Mouse (Mus musculus): ENCODE measurements around the gene Klf1. TPM values are rescaled to one million over a fixed set of nuclear protein-coding genes. Genes with fewer than 3 reads are reported as not detected.

The Klf1 gene
- polyA plus RNA-seq, 1 experiment = 0.31 TPM

GRCm38 (mm10) chr8:84908421-84909161 is 6.9 kb downstream of the Klf1 start, which contains the start of gene Dnase2a:
Gene Dnase2a (plus strand): TSS chr8:84908560.
- peak; percentile 81 to 87 for DNase-seq
- TF ChIP-seq CTCF (IDR thresholded peaks at IDR 0.05; ENCODE audit: borderline replicate concordance, insufficient read depth, low read depth, low read length) (no peak), POLR2A (IDR thresholded peaks at IDR 0.05; ENCODE audit: borderline replicate concordance, insufficient read depth, low read length) (no peak)
- peak within 1 kb of the TSS; percentile 19; the same call in 1 of the 2 replicates for H3K27ac ChIP-seq (ENCODE audit: insufficient read depth, low read length)
- H3K4me3 ChIP-seq (replicated peaks; ENCODE audit: insufficient read depth, low read depth, low read length) = peak within 1 kb of the TSS; percentile 58
- 3% methylated on average over 45 of the region's 45 CpGs for WGBS
- H3K4me1 ChIP-seq (ENCODE audit: control insufficient read depth, insufficient read depth, low read length) = peaks cover 34% of the 10 kb centered on the region
- no peaks in the 10 kb centered on the region for H3K27me3 ChIP-seq (ENCODE audit: control insufficient read depth, insufficient read depth, low read length)

- H3K27me3 ChIP-seq (ENCODE audit: control insufficient read depth, insufficient read depth, low read length) = no peaks in the 10 kb centered on the region
- H3K4me3 ChIP-seq (replicated peaks; ENCODE audit: insufficient read depth, low read depth, low read length) = peak overlapping the region; percentile 58
- H3K4me1 ChIP-seq (ENCODE audit: control insufficient read depth, insufficient read depth, low read length) = peaks cover 34% of the 10 kb centered on the region
- WGBS = 58% methylated on average over 20 of the region's 20 CpGs
- TF ChIP-seq POLR2A (IDR thresholded peaks at IDR 0.05; ENCODE audit: borderline replicate concordance, insufficient read depth, low read length) = no peak
- no peak for TF ChIP-seq CTCF (IDR thresholded peaks at IDR 0.05; ENCODE audit: borderline replicate concordance, insufficient read depth, low read depth, low read length)
- no peak overlapping the region for H3K27ac ChIP-seq (ENCODE audit: insufficient read depth, low read length)
- DNase-seq = no peak
These were observed 7.5 kb downstream of the Klf1 start for GRCm38 (mm10) chr8:84909162-84909767.

- H3K4me3 ChIP-seq (replicated peaks; ENCODE audit: insufficient read depth, low read depth, low read length) = no peak overlapping the region
- H3K4me1 ChIP-seq (ENCODE audit: control insufficient read depth, insufficient read depth, low read length) = peaks cover 34% of the 10 kb centered on the region
- 75% methylated on average over 5 of the region's 5 CpGs for WGBS
- no peaks in the 10 kb centered on the region for H3K27me3 ChIP-seq (ENCODE audit: control insufficient read depth, insufficient read depth, low read length)
- TF ChIP-seq POLR2A (IDR thresholded peaks at IDR 0.05; ENCODE audit: borderline replicate concordance, insufficient read depth, low read length) (no peak), CTCF (IDR thresholded peaks at IDR 0.05; ENCODE audit: borderline replicate concordance, insufficient read depth, low read depth, low read length) (no peak)
- H3K27ac ChIP-seq (ENCODE audit: insufficient read depth, low read length) = peak overlapping the region; percentile 6
- no peak for DNase-seq
These were observed 8.2 kb downstream of the Klf1 start for GRCm38 (mm10) chr8:84909949-84910348.

- peaks cover 34% of the 10 kb centered on the region for H3K4me1 ChIP-seq (ENCODE audit: control insufficient read depth, insufficient read depth, low read length)
- WGBS = 10% methylated on average over 6 of the region's 6 CpGs
- H3K27ac ChIP-seq (ENCODE audit: insufficient read depth, low read length) = peak overlapping the region; percentile 38
- TF ChIP-seq POLR2A (IDR thresholded peaks at IDR 0.05; ENCODE audit: borderline replicate concordance, insufficient read depth, low read length) = 0 out of 2 replicates have a peak, but pooled peaks have one; percentile 18
- no peak for TF ChIP-seq CTCF (IDR thresholded peaks at IDR 0.05; ENCODE audit: borderline replicate concordance, insufficient read depth, low read depth, low read length)
- peak overlapping the region; percentile 12 for H3K4me3 ChIP-seq (replicated peaks; ENCODE audit: insufficient read depth, low read depth, low read length)
- peak; percentile 81 to 90 for DNase-seq
- no peaks in the 10 kb centered on the region for H3K27me3 ChIP-seq (ENCODE audit: control insufficient read depth, insufficient read depth, low read length)
These were observed 8.8 kb downstream of the Klf1 start for GRCm38 (mm10) chr8:84910551-84910950.

- H3K4me1 ChIP-seq (ENCODE audit: control insufficient read depth, insufficient read depth, low read length) = peaks cover 34% of the 10 kb centered on the region
These were observed 10.1 kb downstream of the Klf1 start for GRCm38 (mm10) chr8:84911854-84912253.

GRCm38 (mm10) chr8:84912391-84912790 is 10.7 kb downstream of the Klf1 start:
- Histone ChIP-seq H3K27ac (ENCODE audit: insufficient read depth, low read length) (peak overlapping the region; percentile 90), H3K4me1 (ENCODE audit: control insufficient read depth, insufficient read depth, low read length) (peaks cover 34% of the 10 kb centered on the region), H3K4me3 (replicated peaks; ENCODE audit: insufficient read depth, low read depth, low read length) (peak overlapping the region; percentile 55), H3K27me3 (ENCODE audit: control insufficient read depth, insufficient read depth, low read length) (no peaks in the 10 kb centered on the region)
- TF ChIP-seq CTCF (IDR thresholded peaks at IDR 0.05; ENCODE audit: borderline replicate concordance, insufficient read depth, low read depth, low read length) (no peak), POLR2A (IDR thresholded peaks at IDR 0.05; ENCODE audit: borderline replicate concordance, insufficient read depth, low read length) (no peak)
- peak in 1 of 2 experiments; percentile 36 for DNase-seq
- 40% methylated on average over 27 of the region's 27 CpGs for WGBS

More at GRCm38 (mm10) chr8:84911854-84912253, 10.1 kb downstream of the Klf1 start:
- 84% methylated on average over 9 of the region's 9 CpGs for WGBS
- Histone ChIP-seq H3K27me3 (ENCODE audit: control insufficient read depth, insufficient read depth, low read length) (no peaks in the 10 kb centered on the region), H3K4me3 (replicated peaks; ENCODE audit: insufficient read depth, low read depth, low read length) (no peak overlapping the region), H3K27ac (ENCODE audit: insufficient read depth, low read length) (no peak overlapping the region)
- TF ChIP-seq POLR2A (IDR thresholded peaks at IDR 0.05; ENCODE audit: borderline replicate concordance, insufficient read depth, low read length) = no peak
- no peak for TF ChIP-seq CTCF (IDR thresholded peaks at IDR 0.05; ENCODE audit: borderline replicate concordance, insufficient read depth, low read depth, low read length)
- DNase-seq = no peak

- TF ChIP-seq CTCF (IDR thresholded peaks at IDR 0.05; ENCODE audit: borderline replicate concordance, insufficient read depth, low read depth, low read length) (no peak), POLR2A (IDR thresholded peaks at IDR 0.05; ENCODE audit: borderline replicate concordance, insufficient read depth, low read length) (peak; percentile 84; the same call in 1 of the 2 replicates)
- peak overlapping the region; percentile 90 for H3K27ac ChIP-seq (ENCODE audit: insufficient read depth, low read length)
- peaks cover 34% of the 10 kb centered on the region for H3K4me1 ChIP-seq (ENCODE audit: control insufficient read depth, insufficient read depth, low read length)
- H3K4me3 ChIP-seq (replicated peaks; ENCODE audit: insufficient read depth, low read depth, low read length) = peak overlapping the region; percentile 55
- no peaks in the 10 kb centered on the region for H3K27me3 ChIP-seq (ENCODE audit: control insufficient read depth, insufficient read depth, low read length)
- DNase-seq = peak; percentile 88 to 93
- WGBS = 4% methylated on average over 55 of the region's 55 CpGs
These were observed 11.3 kb downstream of the Klf1 start for GRCm38 (mm10) chr8:84912895-84913501.

All from cerebellum, adult 2 months (tissue).